Mouse (Mus musculus) gastrocnemius, adult 18-20 months (tissue): Measurements from ENCODE around the gene Prss42. TPM values are rescaled to one million over a fixed set of nuclear protein-coding genes. Genes with fewer than 3 reads are reported as not detected.

Experiments used
- DNase-seq: peaks from one replicate; pipeline ENCODE4 v3.0.0; 2021; ENCODE audit warnings: low spot score
- long read RNA-seq, 2 experiments: library from polyadenylated mRNA; stranded (forward); transcript quantifications; one replicate each; pipeline ENCODE4 v2.0.0; 2021
- total RNA-seq, 2 experiments: library from RNA; stranded (reverse); gene quantifications; 2 replicates each; pipeline ENCODE4 v1.2.3; 2021

Prss42 gene
- not detected for total RNA-seq
- long read RNA-seq, experiment 1 = 0 reads
- long read RNA-seq, experiment 2 = 0 reads

DNA sequence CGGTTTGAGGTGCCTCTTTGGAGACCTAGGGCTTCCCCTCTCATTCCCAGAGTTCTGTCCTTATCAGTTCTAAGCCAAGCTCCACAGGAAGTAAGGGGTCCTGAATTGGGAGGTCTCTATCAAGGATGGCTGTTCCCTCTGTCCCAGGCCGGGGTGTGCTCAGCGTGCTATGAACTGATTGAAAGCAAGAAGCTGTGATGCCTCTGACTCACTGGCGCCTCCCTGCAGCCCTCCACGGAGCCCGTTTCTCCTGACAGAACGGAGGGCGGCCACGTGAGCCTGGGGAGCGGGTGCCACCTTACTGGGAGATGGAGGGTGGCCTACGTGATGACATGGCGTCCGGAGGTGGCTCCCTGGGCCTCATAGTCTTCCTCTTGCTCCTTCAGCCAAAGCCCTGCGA, at the start of gene Prss42:
Gene Prss42, plus strand, starts transcription at position 301 of the 400 bp plus-strand sequence.
- DNase-seq = no peak

DNA sequence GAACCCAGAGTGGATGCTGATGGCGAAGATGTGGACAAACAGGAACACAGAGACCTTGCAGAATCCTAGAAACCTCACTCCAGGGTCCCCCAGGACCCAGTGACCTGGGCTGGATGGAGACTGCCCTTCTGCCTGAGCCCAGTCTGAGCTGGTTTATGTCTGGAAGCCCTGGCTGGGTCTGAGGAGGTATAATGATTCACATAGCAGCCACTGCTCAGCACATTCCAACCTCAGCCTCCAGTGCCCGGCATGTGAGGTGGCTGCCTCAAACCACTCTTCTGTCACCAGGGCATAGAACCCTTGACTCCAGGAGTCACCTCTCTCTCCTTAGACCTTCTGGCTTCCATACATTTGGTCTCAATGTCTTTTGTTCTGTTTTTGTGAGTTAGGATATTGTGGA, 49.5 kb upstream of the Prss42 start:
- DNase-seq = no peak

DNA sequence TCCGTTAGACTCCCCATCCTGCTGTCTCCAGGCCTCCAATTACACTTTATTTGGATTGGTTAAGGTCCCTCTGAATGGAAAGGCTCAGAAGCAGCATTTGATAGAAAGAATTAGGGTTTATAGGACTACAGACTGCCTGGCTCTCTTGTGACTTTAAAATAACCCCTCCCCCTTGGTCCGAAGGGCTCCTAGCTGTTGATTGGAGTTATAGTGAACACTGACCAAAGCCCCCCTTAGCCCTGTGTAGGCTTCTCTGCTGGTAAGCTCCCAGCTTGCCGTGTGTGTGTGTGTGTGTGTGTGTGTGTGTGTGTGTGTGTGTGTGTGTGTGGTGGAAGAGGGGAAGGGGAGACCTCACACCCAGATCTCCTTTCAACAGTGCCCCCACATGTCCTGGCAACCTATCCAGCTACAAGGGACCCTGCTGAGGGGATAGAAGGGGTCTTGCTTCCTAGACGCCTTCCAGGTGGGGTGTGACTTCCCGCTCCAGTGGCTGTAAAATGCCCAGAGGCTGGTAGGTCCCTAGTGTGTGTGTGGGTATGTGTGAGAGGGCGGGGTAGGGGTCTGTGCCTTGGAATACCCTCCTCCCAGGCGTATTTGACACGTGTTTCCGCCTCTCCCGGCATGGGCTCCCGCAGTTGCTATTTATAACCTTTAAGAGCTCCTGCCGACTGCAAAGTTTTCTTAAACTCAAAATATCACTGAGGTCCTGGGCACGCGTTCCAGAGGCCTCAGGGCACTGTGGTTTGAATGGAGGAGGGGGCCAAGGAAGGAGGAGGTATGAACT, 47.4 kb upstream of the Prss42 start:
- DNase-seq = no peak

DNA sequence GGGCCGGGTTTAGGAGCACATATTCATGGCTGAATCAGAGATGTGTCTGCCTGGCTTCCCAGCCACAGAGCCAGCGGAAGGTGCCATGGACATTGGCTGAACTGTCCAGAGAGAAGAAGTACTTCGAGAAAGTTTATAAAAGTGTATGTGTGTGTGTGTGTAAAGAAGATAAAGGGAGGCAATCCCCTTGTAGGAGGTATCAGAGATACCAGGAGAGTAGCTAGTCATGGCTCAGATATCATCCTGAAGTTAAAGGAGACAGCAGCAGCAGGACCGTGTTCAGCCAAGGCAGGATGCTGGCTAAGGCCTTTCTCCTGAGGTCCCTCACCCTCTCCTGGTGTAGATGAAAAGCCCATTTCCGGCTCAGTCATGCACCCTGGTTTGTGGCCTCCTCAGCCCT, 46.6 kb upstream of the Prss42 start:
- no peak for DNase-seq

DNA sequence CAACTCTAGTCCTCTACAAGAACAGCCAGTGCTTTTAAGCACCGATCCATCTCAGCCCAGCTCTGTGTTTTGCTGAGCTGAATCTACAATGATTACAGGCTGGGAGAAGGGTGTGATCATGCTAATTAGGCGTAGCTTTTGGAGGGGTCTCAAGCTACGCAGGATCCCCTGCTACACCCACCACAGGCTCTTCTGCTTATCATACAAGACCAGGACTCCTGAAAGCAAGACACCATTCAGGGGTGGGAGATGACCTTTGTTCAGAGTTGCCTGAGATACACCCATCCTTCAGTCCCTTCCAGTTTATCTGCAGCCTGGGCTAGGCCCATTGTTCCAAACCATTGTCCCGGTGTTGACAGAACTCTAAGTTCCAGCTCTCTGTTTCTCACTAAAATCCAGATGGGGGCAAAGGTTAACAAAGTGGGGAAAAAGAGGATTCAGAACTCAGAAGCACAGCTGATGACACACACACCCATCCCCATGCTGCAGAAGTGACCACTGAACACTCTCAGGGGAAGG, 45.0 kb upstream of the Prss42 start:
- no peak for DNase-seq

DNA sequence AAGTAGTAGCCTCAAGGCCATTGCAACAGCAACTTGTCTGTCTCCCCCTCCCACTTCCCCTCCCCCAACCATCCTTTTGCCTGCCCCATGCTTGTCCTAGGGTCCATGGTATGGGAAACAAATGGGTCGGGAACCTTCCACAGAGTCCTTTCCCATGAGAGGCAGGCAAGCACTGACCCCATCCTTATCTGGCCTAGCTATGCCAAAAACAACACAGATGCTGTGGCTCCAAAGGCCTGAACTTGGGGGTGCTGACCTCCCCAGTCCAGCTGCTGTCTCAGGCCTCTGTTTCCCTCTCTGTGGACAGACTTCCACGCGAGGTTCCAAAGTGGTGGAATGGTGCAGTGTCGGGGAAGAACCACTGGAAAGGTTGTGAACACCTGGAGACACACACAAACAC, 44.2 kb upstream of the Prss42 start:
- no peak for DNase-seq

DNA sequence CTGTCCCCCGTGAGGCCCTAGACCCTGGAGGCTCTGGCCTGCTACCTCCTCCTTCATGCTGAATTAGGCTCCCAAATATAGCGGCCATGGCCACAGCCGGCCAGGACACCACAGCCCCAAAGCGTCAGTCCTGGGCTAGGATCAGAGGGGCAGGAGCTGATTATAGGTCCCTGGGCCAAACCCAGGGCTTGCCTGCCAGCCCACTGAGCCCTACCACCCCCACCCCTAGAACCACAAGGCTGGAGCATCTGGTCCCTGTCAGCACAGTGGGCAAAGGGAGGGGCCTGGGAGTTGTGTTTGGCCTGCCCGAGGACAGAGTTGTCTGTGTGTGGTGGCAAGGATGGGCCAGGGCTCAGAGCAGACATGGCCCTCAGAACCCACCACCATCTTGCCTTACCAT, 40.1 kb upstream of the Prss42 start:
- DNase-seq = no peak

DNA sequence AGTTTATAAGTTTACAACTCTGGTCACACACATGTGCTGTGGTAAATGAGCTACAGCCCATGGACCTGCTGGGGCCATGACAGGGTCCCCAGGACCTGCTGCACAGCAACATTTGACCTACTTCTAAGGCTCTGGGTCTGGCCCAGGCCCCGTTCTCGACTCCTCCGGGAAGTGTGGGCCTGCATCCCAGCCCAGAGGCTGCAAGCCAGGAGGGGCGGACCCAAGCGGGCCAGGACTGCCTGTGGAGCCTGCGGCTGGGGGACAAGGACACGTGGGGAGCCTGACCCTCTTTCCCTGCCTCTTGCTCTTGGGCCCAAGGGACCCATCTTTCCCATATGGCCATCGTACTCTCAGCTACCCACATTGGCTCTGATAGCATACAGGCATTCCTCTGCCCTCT, 39.4 kb upstream of the Prss42 start:
- peak; percentile 87 for DNase-seq

DNA sequence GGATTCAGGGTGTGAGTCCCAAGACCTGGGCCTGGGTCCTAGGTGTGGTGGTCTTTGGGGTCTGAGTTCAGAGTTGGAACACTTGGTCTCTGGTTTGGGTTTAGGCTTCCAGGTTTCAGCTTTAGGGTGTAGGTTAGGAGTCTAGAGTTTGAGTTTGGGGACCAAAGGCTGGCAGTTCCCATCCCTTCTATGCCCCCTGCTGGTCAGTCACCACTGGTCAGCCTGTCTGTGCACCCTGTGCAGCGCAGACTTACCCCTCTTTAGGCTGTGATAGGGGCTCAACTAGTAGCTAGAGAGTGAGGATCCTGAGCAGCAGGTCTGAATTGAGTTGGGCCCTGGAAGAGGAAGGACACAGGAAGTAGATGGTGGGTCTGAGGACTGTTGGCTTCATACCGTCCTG, 38.7 kb upstream of the Prss42 start:
- peak; percentile 54 for DNase-seq

DNA sequence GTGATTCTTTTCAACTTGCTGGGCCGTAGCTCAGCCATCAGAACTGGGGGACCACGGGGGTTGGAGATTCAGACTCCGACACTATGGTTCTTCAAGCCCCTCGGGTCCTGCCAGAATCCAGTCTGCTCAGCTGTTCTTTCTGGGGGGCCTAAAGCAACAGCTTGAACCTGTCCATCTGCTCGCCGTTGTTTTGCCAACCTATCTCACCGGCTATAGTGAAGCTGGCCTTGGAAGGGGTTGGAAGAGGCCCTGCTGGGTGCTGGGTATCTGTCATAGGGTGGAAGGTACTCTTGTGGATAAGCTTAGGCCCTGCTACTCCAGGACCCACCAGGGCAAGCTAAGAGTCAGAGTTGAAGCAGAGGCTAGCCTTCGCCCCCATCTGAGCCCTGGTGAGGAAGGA, 37.1 kb upstream of the Prss42 start:
- DNase-seq = no peak

DNA sequence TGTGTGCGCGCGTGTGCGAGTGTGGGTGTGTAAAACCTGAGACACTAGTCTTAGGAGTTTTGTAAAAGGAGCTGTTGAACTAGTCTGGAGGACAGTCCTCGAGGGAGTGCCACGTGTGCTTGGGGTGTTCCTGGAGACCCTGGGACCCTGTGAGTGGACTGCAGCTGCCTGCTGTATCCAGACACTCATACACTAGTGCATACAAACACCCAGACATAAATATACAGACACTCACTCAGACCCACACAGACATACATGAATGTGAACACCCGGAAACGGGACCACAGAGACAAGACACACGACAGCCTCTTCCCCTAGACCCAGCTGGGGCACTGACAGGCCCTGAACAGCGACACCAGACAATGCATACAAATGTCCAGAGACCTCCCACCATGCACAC, 35.2 kb upstream of the Prss42 start:
- DNase-seq = no peak

DNA sequence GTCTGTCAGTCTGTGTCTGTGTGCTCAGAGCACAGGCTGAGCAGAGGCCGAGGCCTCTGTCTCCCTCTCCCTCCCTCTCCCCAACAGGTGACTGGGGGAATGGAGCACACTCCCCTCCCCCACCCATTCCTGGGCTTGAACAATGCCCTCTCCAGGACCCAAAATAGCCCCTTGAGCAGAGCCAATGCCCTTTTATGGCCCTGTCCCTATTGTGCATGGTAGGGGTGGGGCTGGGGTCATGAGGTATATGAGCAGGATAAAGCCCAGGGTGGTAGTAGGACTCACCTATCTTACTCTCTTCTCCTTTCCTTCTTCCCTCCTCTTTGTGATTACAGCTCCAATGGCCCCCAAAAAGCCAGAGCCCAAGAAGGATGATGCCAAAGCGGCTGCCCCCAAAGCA, 34.6 kb upstream of the Prss42 start:
- DNase-seq = no peak

DNA sequence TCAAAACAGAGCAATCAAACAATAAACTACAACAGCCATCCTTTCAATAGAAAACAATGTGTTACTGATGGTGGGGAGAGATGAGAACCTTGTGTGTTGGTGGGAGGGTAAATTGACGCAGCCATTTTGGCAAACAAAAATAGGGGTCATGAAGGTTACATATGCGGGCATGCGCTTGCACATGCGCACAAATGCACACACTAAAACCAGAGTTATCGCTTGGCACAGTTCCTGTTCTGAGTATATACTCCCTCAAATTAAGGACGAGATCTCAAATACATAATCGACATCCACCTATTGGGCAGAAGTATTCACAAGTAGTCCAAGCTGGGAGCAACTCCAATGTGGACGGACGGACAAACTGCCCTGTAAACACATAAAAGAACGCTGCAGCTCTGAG, 25.6 kb upstream of the Prss42 start:
- DNase-seq = no peak

DNA sequence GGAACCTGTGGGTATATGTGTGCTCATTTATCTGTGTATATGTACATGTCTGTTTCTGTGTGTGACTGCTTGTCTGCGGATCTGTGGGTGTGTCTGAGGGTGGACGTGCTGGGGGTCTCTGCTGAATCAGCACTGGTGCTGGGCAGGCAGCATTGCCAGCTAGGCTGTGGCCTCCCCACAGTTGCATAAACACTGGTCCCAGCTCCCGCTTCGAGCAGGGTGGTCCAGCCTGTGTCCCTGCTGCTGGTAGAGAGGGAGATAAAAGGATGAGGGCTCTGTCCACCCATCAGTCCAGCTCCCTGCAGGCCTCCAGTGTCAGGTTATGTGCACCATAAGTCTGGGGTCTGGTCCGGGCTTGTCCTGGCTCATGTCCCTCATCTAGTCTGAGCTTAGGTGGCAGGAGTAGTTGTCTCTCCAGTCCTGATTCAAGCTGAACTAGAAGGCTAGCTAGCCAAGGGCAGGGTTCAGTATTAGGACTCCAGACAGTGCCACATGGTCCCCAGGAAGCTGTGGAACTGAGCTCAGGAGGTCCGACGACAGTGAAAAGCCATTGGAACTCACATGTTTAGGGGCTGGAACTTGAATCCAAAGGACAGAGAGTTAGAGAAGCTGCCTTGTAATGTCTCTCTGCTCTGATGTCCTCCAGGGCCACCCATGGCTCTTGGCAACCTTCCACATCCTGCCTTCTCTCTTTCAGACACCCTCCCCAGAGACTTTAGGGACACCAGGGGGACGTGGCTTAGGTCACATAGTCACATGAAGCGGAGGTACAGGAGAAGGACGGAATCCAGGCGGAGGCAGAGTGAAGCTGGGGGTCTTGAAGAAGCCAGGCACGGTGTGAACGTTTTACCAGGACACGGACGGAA, 23.3 kb upstream of the Prss42 start:
- DNase-seq = no peak

DNA sequence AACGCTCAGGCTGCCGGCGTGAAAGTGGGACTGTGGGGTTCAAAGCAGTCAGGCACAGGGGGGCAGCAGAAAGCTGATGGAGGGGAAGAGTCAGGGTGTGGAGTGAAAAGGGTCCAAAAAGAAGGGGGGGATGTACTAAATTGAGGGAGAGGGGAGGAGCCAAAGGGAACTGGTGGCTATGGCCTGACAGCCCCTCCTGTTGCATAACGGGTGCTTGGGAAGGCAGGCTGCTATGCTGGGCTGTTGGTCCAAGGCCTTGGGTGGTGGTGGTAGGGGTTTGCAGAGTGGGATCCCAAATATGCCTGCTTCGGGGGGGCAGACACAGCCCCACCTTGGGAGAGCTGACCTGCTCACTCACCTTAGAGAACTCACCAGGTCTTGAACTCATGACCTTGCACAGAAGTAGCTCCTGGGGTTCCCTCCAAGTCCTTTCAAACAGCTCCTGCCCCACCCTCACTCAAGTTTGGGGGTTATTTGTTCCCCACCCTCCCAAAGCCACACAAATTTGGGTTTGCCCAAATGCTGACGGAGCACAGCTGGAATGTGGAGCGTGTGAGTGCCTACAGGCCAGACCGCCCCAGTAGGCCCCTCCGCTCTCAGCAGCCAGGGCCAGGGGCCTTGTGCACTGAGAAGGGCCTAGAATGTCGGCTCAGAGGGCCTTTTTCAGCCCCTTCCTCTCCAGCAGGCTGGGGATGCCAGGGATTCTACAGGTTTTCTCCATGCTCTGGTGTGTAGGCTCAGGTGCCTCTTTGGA, 22.5 kb upstream of the Prss42 start:
- DNase-seq = no peak

DNA sequence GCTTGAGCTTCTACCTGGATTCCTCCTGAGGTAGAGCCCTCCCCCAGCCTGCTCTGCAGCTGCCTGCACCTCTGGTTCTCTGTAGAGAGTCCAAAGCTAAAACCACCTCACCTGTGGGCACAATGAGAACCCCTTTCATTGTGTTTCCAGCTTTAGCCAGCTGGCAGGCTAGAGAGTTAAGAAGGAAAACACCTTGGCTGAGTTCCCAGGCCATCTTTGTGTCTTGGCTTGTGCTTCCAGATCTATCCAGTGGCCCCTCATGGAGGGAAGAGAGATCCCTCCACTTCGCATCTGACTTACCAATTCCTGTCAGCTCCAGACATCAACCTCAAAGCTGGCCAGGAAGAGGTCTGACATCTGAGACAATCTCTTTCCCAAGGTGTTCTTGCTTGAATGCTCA, 19.9 kb upstream of the Prss42 start:
- DNase-seq = no peak

DNA sequence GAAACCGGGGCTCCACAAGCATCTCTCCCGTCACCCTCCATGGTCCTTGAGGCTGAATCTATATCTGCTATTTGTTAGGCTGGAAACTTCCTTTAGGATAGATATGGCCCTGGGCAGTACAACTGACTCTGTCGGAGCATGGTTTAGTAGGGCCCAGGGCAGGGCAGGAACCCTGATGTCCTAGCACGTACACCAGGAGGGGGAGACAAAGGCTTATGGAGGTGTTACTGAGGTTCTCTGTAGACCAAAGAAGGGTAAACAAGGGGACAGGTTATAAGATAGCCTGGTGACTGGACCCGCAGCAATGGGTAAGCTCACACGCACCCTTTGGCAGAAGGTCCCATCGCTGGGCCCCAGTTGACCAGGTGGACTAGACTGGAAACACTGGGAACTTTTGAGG, 19.4 kb upstream of the Prss42 start:
- DNase-seq = no peak

DNA sequence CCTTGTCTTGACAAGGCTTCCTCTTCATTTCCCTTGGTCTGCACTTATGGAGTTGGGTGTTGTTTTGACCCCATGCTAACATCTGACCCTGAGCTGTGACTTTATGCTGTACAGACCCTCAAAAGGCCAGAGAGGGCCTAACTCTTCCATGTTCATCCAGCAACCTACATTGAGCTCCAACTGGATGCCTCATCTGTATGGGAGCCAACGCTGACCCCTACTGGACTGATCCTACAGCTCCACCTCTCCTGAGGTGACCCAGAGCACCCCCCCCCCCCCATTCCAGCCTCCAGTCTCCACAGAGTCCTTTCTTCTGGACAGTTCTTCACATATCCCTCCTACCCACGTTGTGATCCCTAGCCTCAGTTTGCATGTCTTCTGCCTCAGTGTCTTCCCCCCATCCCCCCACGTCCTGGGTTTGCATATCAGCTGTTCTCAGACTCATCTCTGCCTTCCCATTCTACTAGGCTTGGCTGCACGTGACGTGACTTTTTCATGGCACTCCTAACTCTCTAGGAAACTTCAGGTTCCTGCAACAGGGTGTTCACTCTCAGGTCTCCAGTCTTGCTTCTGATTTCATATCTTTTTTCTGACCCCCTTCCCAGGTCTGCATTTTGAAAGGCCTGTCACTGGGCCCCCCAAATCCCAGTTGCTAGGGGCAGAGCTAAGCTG, 18.6 kb upstream of the Prss42 start:
- no peak for DNase-seq

DNA sequence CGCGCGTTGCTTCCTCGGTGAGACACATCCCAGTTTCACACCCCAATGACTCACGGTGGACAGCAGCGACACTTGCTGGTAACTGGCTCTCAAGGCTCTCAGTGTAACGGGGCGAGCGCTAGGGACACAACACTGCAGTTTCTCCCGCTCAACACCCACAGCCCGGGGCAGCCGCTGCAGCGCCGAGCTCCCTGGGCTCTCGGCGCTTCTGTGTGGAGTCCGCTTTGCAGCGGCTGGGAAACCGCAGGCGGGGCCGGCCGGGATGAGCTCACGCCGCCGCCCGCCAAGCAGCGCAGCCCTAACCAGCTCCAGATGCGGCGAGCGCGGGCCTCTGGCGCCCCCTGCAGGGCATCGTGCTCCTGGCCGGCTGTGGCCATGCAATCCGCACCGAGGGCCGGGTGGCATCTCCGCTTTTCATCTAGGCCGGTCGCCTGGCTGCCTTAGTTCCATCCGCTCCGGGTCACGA, 16.7 kb upstream of the Prss42 start:
- DNase-seq = peak; percentile 94

DNA sequence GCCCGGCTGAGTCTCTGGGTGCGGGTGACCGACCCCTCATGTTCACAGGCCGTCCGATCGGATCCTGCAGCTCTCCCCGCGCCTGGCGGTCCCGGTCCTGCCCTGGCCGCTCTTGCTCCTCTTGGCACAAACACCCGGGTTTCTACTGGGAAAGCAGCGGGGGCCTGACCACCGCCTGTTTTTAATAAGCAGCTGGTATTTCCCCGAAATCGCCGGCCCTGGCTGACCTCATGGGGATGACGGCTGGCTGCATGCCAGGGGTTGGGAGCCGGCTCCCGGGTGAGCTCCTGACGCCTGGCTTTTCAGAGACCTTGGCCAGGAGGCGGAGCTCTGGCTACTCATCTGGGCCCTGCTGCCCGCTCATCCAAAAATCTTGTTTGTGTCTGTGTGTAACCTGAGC, 16.2 kb upstream of the Prss42 start:
- DNase-seq = peak; percentile 86

DNA sequence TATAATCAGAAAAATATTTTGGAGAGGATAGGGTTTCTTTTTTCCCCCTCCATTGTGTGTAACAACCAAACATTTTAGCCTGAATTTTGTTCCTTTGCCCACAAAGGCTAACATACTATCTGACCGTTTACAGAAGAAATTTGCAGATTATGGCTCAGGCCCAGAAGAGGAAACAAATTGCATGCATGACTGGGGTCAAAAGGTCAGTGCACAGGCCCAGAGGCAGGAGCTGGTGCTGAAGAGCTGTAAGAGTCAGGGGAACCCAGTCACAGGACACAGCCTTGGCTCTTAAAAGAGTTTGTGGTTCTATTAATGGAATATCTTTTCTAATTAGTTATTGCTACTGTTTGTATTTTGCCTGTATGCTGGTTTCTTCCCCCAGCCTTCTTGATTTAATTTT, 14.4 kb upstream of the Prss42 start:
- DNase-seq = no peak
